Mouse (Mus musculus): ENCODE data around the gene Twsg1.

Gene Twsg1

GRCm38 (mm10) chr17:65886571-65886970 lies 64.5 kb downstream of the Twsg1 start:
- no peak for DNase-seq (ENCODE audit: low read depth, low spot score)

- DNase-seq (ENCODE audit: low read depth, low spot score) = no peak
Observed at GRCm38 (mm10) chr17:65885697-65886529, 65.1 kb downstream of the Twsg1 start, which contains the start of gene Ralbp1. TSS of gene Ralbp1 (minus strand) at chr17:65885798.

- no peak for DNase-seq (ENCODE audit: low read depth, low spot score)
Observed at GRCm38 (mm10) chr17:65885398-65885696, 65.7 kb downstream of the Twsg1 start.

- DNase-seq (ENCODE audit: low read depth, low spot score) = peak; percentile 100
Observed at GRCm38 (mm10) chr17:65884691-65885397, 66.2 kb downstream of the Twsg1 start.

GRCm38 (mm10) chr17:65884061-65884669 lies 66.9 kb downstream of the Twsg1 start:
- DNase-seq (ENCODE audit: low read depth, low spot score) = peak; percentile 79

- DNase-seq (ENCODE audit: low read depth, low spot score) = peak; percentile 83
Observed at GRCm38 (mm10) chr17:65877026-65877425, 74.0 kb downstream of the Twsg1 start.

GRCm38 (mm10) chr17:65873834-65874233 lies 77.2 kb downstream of the Twsg1 start:
- DNase-seq (ENCODE audit: low read depth, low spot score) = peak; percentile 58

GRCm38 (mm10) chr17:65873156-65873555 lies 77.9 kb downstream of the Twsg1 start:
- DNase-seq (ENCODE audit: low read depth, low spot score) = no peak

GRCm38 (mm10) chr17:65872652-65873051 lies 78.4 kb downstream of the Twsg1 start:
- peak; percentile 81 for DNase-seq (ENCODE audit: low read depth, low spot score)

GRCm38 (mm10) chr17:65872051-65872450 lies 79.0 kb downstream of the Twsg1 start:
- no peak for DNase-seq (ENCODE audit: low read depth, low spot score)

All from R1 (cell line).